Mouse (Mus musculus) kidney, postnatal 0 days (tissue): ENCODE measurements around the gene Slc4a1. TPM values are rescaled to one million over a fixed set of nuclear protein-coding genes. Genes with fewer than 3 reads are reported as not detected.

Experiments used
- ATAC-seq: fragments of 200-750 bp; cut with Nextera tagmentation; replicated peaks from 2 replicates; pipeline ENCODE4 v1.8.0; 2017; ENCODE audit warnings: low read depth, moderate number of reproducible peaks, moderate TSS enrichment, moderate library complexity; ENCODE audit not compliant: low FRiP score
- DNase-seq: peaks from one replicate; pipeline ENCODE4 v3.0.0-alpha.2; 2016; ENCODE audit warnings: low spot score
- H3K27ac ChIP-seq: fragments of 300-500 bp; sonication (generic); 2 replicates; pipeline ENCODE4 v1.5.1; 2014; ENCODE audit warnings: mild to moderate bottlenecking
- H3K27me3 ChIP-seq: fragments of 300-500 bp; sonication (generic); 2 replicates; pipeline ENCODE4 v1.6.1; 2014; ENCODE audit warnings: low read length, mixed read lengths; ENCODE audit not compliant: insufficient read depth
- H3K36me3 ChIP-seq: fragments of 300-500 bp; sonication (generic); 2 replicates; pipeline ENCODE4 v1.6.1; 2014; ENCODE audit warnings: low read length, mixed read lengths; ENCODE audit not compliant: insufficient read depth
- H3K4me1 ChIP-seq: fragments of 300-500 bp; sonication (generic); replicated peaks from 2 replicates; pipeline ENCODE4 v1.6.1; 2014; ENCODE audit warnings: antibody characterized with exemption, low read length, mixed read lengths; ENCODE audit not compliant: insufficient read depth
- H3K4me2 ChIP-seq: fragments of 300-500 bp; sonication (generic); 2 replicates; pipeline ENCODE4 v1.6.1; 2014; ENCODE audit warnings: mild to moderate bottlenecking, low read length, moderate library complexity, mixed read lengths
- H3K4me3 ChIP-seq: fragments of 300-500 bp; sonication (generic); replicated peaks from 2 replicates; pipeline ENCODE4 v1.5.1; 2014; ENCODE audit warnings: low read depth, low read length
- H3K9ac ChIP-seq: fragments of 300-500 bp; sonication (generic); 2 replicates; pipeline ENCODE4 v1.6.1; 2014; ENCODE audit warnings: low read depth, low read length
- H3K9me3 ChIP-seq: fragments of 300-500 bp; sonication (generic); replicated peaks from 2 replicates; pipeline ENCODE4 v1.6.1; 2016; ENCODE audit warnings: low read length, inconsistent platforms, mixed read lengths
- CTCF ChIP-seq: IDR thresholded peaks from 2 replicates; pipeline ENCODE4 v1.5.1; 2016; ENCODE audit warnings: antibody characterized with exemption, low read depth, mild to moderate bottlenecking, moderate library complexity
- WGBS: fragments of 180-500 bp; shearing (Covaris S2); extraction: QIAGEN DNeasy Blood & Tissue Kit; methylation state at CpG from one replicate; pipeline ENCODE4 v1.1.7; 2014; 5-methylcytosine and 5-hydroxymethylcytosine counted together
- microRNA-seq: library from miRNA; unstranded; fragments of <30 nt; microRNA quantifications from one replicate; pipeline ENCODE4, GENCODE M21; 2016
- polyA plus RNA-seq: library from polyadenylated mRNA; unstranded; fragments of >200 nt; fragmentation: Nextera tagmentation; extraction: Ambion mirVana; gene quantifications from 2 replicates; pipeline ENCODE4 v1.2.1, GENCODE M21; 2015

Gene Slc4a1
- polyA plus RNA-seq, 1 experiment from 2014 or later = 7.4 TPM

- no peak for TF ChIP-seq CTCF
- Histone ChIP-seq H3K4me3 (no peak overlapping the region), H3K27ac (no peak overlapping the region), H3K4me1 (peaks cover 8% of the 10 kb centered on the region; the same call in 1 of the 2 replicates), H3K9me3 (no peaks in the 10 kb centered on the region), H3K4me2 (no peak overlapping the region), H3K36me3 (peaks cover 27% of the 10 kb centered on the region), H3K9ac (no peak overlapping the region), H3K27me3 (no peaks in the 10 kb centered on the region)
- no peak for DNase-seq
- WGBS = 48% methylated on average over 3 of the region's 3 CpGs
- ATAC-seq = no peak
Observed at GRCm38 (mm10) chr11:102305359-102305758, 60.6 kb downstream of the Slc4a1 start.

GRCm38 (mm10) chr11:102304141-102304540 lies 61.9 kb downstream of the Slc4a1 start:
- Histone ChIP-seq H3K4me2 (no peak overlapping the region), H3K36me3 (peaks cover 21% of the 10 kb centered on the region; the same call in 1 of the 2 replicates), H3K4me3 (no peak overlapping the region), H3K4me1 (no peaks in the 10 kb centered on the region), H3K27me3 (no peaks in the 10 kb centered on the region), H3K9ac (no peak overlapping the region), H3K27ac (no peak overlapping the region), H3K9me3 (no peaks in the 10 kb centered on the region)
- no peak for DNase-seq
- no peak for TF ChIP-seq CTCF
- WGBS = 42% methylated on average over 2 of the region's 2 CpGs
- ATAC-seq = no peak

GRCm38 (mm10) chr11:102299839-102300238 lies 66.2 kb downstream of the Slc4a1 start:
- peak; percentile 61 for DNase-seq
- H3K27me3 ChIP-seq = no peaks in the 10 kb centered on the region
- H3K4me2 ChIP-seq = no peak overlapping the region
- peaks cover 8% of the 10 kb centered on the region; the same call in 1 of the 2 replicates for H3K4me1 ChIP-seq
- H3K9ac ChIP-seq = no peak overlapping the region
- WGBS = 10% methylated on average over 1 of the region's 1 CpGs
- peak; percentile 74 for TF ChIP-seq CTCF
- H3K4me3 ChIP-seq = no peak overlapping the region
- H3K36me3 ChIP-seq = no peaks in the 10 kb centered on the region
- no peaks in the 10 kb centered on the region for H3K9me3 ChIP-seq
- ATAC-seq = no peak
- H3K27ac ChIP-seq = no peak overlapping the region

Small RNAs within 50 kb of the gene (microRNA-seq; reads per million reads assigned to microRNA genes)
- gene Mir6930 = not detected

Other genes starting within 250 kb of the Slc4a1 start
- gene Nags, start 220.7 kb downstream of the Slc4a1 start, polyA plus RNA-seq = not detected in 2 replicates
- 25.0 and 28.6 TPM in 2 replicates for gene Tmem101, start 209.8 kb downstream of the Slc4a1 start, polyA plus RNA-seq
- 111 and 123 TPM in 2 replicates for gene Lsm12, start 180.9 kb downstream of the Slc4a1 start, polyA plus RNA-seq
- gene G6pc3, start 176.6 kb downstream of the Slc4a1 start, polyA plus RNA-seq = 41.4 and 43.6 TPM in 2 replicates
- 38.1 and 39.3 TPM in 2 replicates for gene Hdac5, start 136.0 kb downstream of the Slc4a1 start, polyA plus RNA-seq
- 6.3 and 9.2 TPM in 2 replicates for gene BC030867, start 117.3 kb downstream of the Slc4a1 start, polyA plus RNA-seq
- 0.09 TPM in 1 of 2 replicates, not detected in the other for gene Asb16, start 97.5 kb downstream of the Slc4a1 start, polyA plus RNA-seq
- 46.1 and 49.1 TPM in 2 replicates for gene Tmub2, start 81.3 kb downstream of the Slc4a1 start, polyA plus RNA-seq
- gene Atxn7l3, start 69.6 kb downstream of the Slc4a1 start, polyA plus RNA-seq = 9.6 and 9.7 TPM in 2 replicates
- 75.5 and 80.8 TPM in 2 replicates for gene Ubtf, start 46.5 kb downstream of the Slc4a1 start, polyA plus RNA-seq
- gene Rundc3a, start 27.2 kb upstream of the Slc4a1 start, polyA plus RNA-seq = 7.0 and 9.2 TPM in 2 replicates
- gene Slc25a39, start 41.7 kb upstream of the Slc4a1 start, polyA plus RNA-seq = 352 and 383 TPM in 2 replicates
- 191 and 209 TPM in 2 replicates for gene Grn, start 64.1 kb upstream of the Slc4a1 start, polyA plus RNA-seq
- gene Fam171a2, start 81.5 kb upstream of the Slc4a1 start, polyA plus RNA-seq = 5.9 and 6.4 TPM in 2 replicates
- 12.1 and 12.9 TPM in 2 replicates for gene Itga2b, start 103.9 kb upstream of the Slc4a1 start, polyA plus RNA-seq
- 25.1 and 29.6 TPM in 2 replicates for gene Gpatch8, start 190.2 kb upstream of the Slc4a1 start, polyA plus RNA-seq
- gene Gm11627, start 213.3 kb upstream of the Slc4a1 start, polyA plus RNA-seq = 8.6 and 8.9 TPM in 2 replicates
- 21.8 and 25.9 TPM in 2 replicates for gene Fzd2, start 238.2 kb upstream of the Slc4a1 start, polyA plus RNA-seq